Mouse (Mus musculus) ovary, postnatal 36 days (tissue): ENCODE measurements at regions not wholly inside any gene's neighbourhood (a gene's known extent, or its start where the extent isn't known, plus 50 kb on each side); places are given as distances from the start of the nearest gene placed in this dataset.

Experiments used
- DNase-seq: peaks from one replicate; pipeline ENCODE4 v3.0.0; 2022; ENCODE audit warnings: low spot score, mixed read lengths

DNA sequence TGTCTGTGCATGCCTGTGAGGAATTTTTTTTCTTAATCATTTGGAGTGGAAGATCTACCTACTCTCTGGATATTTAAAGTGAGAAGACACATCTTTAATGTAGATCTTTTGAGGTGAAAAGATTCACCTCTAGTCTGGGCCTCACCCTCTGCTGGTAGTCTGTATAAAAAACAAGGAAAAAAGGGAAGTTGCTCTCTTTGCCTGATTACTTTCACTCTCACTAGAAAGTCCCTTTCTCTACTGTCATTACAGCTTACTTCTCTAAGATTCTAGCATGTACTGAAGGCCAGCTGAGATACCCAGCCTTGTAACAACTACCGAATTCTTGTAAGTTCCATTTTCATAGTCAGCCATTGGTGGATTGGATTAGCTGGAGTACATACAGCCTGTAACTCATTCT, 3791.9 kb downstream of the 9330182O14Rik start:
- no peak for DNase-seq

DNA sequence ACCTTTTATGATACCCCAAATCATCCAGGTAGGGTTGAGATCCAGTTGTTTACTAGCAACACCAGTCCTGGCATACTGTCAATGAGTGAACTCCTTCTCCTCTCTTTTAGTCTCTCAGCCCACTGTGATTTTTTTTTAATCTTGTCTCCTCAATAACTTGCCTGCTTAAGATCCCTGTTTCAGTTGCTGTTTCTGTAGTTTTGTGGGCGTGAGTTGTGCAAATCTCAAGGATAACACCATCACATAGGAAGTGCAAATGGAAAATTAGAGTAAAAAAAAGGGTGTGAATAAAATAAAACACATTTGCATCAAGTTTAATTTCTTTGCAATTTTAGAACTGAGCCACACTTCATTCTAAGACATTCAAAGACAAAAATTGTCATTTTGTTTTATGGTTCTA, 3799.4 kb downstream of the 9330182O14Rik start:
- DNase-seq: no peak

DNA sequence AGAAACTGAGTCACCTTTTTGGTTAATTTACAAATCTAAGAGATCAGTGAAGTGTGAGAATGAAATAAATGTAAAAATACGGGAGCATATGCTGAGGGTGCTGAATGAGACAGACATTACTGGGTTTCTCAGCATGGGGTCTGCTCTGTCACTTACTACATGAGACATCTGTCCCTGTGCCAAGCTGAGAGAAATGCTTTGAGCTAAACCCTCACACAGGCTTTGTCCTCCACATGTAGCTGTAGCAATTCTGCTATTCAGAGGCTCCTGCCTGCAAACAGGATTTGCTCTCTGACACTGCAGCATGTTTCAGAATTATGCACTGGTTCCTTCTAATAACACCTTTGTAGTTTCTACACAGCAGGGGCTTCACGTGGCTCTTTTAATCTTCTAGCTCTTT, 3806.3 kb downstream of the 9330182O14Rik start:
- no peak for DNase-seq

DNA sequence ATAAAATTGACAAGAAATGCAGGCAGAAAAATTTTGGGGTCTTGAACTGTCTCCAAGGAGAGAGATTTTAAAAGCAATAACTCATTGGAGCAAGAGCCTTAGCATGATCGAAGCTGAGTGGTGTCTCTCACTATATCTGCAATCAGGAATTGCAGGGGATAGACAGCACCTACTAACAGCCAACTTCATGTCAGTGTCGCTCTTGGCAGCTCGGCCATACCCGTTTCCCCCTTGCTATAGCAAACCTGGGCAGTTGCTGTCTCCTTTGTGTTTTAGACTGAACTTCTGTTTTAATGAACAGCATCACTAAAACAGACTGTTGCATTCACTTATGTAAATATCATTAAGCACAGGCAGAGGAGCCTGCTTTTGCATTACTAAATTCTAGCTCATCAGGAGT, 3806.7 kb downstream of the 9330182O14Rik start:
- no peak for DNase-seq

DNA sequence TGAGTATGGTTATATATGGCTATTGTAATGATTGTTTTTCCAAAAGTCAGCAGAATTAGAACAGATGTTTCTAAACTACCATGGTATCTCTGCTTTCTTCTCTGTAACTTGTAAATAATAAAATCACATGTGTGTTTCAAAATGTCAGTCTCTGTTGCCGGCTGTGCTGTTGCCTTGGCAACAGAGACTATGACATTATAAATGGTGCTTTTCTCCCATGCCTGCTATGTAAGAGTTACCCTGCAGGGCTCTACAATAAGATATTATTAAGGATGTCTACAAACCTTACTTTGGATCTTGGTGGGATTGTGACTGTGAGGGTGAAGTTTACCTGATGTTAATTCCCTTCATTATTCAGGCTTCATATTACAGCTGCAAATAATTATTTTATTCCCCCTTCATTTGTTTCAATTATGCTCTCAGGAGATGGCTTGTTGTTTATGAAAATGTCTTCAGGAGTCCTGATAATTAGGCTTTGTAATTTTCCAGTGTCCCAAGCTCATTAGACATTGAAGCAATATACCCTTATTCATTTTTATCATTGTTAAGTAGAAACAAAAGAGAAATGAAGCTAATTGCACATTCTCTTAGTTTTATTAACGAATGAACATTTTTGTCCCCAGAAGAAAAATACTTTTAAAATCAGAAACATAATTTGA, 3808.0 kb downstream of the 9330182O14Rik start:
- DNase-seq: no peak

DNA sequence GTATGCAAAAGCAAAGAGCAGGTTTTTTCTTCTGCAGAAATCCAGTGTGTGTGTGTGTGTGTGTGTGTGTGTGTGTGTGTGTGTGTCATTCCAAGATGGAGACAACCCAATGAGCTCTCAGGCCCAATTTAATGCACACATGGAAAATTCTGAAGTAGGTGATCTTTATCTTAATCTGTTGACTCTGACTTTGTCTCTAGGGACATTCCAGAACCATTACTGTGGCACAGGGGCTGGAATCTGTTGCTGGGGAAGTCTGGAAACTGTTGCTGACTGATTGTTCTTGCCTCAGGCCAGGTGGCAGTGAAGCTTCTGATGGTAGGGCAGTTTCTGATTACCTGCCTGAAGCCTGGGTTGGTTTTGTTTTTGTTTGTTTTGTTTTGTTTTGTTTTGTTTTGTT, 3850.8 kb downstream of the 9330182O14Rik start:
- DNase-seq: no peak

DNA sequence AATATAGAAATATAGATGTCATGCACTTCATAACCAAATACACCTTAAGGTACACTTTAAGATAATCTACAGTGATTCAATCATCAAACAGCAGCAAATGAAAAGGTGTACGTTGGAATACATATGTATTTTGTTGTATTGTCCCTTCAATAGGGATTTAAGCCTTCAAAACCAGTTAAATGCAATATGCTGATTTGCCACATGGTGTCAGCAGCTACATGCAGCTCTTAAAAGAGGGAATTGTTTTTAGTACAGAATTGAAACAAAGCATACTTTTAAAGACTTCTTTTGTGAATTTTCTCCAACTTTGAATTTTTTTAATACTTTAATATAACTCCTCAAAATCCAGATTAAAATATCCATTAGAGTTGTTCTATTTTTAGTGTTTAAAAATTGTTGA, 3857.1 kb downstream of the 9330182O14Rik start:
- no peak for DNase-seq

DNA sequence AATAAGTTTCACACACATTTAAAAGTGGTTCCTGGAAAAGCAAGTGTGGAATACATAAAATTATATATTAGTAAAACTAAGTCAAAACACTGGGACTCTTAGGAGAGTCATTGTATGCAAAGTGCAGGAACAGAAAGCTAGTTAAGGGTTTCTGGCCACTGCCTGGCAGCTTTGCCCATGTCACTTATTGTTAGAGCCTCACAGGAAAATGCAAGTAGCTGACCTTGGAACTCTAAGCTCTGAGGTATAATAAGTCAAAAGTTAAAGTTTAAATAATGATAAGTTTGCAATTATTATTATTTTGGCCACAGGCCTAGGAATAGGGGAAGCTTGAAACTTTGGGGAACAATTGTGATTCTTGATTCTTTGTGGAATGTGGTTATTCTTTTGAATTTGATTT, 3858.8 kb downstream of the 9330182O14Rik start:
- DNase-seq: no peak

DNA sequence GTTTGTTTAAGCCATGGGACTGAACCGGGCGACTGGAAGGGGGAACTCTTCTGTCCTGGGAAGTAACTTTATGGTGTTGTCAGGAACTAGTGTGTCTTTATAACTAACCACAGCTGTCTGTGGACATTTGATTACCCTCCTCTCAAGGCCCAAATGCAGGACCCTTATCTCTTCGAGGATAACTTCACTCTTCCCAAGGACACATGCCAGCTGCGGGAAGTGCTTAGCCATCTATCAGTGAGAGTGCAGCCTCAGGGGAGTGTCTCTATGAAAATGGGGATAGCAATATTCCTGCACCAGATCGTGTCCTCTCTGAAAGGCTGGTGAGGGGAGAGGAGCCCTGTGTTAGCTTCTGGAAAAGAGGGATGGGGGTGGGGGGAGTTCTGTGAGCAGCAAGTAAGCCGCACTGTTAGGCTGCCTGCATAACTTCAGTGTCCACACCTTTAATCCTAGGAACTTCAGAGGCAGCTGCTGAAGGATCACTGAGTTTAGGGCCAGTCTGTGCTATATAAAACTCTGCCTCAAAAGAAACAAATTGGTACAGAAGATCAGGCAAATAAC, 3892.4 kb downstream of the 9330182O14Rik start:
- DNase-seq: peak; percentile 14

DNA sequence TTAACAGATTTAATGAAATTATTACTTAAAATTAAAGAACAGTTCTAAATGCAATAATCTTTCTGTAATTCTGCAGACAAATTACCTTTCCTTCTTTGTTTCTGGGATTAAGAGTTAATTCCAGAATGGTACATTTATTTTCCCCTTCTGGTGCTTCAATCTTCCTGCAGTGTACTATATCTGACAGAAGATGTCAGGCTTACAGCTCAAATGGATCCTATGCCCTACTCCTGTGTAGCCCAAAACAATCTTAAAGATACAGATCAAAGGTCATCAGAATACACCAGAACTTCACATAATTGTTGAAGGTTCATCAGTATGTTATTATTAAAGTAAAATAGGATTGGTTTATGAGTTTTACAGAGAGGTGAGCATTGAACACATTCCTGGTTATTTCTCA, 3901.7 kb downstream of the 9330182O14Rik start:
- DNase-seq: no peak

DNA sequence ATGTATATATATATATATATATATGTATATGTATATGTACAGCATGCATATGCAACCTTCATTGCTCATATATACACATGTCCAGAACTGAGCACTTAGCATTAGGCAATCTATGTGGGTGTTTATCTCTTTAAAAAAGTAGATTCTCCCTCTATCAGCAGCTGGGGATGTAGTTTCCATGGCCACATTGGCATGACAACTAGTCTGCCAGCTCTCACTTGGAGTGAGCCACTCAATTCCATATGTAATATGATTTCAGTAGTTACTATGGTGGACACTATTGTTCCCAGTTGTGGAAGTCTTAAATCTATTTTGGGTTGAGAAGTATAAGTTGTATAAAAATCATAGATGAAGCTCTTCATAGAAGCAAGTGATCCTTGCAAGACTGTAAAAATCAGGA, 3903.7 kb downstream of the 9330182O14Rik start:
- DNase-seq: no peak

DNA sequence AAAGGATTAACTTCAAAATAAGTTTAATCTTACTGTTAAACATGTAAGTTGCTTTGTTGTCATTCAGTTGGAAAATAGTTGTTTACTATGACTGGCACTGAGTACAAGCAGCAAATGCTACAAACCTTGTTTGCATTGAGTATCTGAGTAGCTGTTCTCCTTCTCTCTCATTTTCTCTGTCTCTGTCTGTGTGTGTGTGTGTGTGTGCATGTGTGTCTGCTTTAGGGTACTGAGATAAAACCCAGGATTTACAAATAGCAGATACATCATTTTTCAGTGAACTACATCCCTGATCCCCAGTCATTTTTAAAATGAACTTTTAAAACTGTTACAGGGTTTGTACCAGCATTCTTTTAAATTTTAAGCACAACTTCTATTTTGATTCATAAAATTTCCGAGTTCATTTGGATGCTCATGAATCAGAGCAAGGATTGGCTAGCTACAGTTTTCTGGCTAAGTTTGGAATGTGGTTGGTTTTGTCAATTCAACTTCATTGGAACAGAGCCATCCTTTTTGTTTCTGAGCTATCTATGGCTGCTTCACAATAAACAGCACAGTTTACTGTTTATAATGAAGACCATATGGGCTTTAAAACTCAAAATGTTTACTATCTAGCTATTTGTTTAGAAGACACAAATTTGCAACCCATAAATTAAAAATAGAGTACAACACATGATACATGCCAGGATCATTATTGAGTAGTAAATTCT, 3916.6 kb downstream of the 9330182O14Rik start:
- no peak for DNase-seq

DNA sequence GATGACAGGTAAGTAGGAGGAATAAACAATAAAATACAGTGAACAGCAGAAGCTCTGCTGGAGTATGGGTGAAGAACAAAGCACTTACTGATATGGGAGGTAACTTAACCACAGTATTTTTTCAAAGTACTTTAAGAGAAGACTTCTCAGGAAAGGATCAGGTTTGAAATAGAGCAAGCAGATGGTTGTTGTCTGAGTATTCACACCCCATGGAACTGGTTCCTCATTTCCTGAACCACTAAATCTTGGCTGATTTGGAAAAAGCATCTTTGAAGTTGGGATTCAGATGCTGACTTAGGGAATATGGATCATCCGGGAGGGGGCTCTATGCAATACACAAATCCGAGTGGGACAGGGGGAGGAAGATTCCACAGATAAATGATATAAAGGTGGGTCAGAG, 3930.7 kb downstream of the 9330182O14Rik start:
- no peak for DNase-seq

DNA sequence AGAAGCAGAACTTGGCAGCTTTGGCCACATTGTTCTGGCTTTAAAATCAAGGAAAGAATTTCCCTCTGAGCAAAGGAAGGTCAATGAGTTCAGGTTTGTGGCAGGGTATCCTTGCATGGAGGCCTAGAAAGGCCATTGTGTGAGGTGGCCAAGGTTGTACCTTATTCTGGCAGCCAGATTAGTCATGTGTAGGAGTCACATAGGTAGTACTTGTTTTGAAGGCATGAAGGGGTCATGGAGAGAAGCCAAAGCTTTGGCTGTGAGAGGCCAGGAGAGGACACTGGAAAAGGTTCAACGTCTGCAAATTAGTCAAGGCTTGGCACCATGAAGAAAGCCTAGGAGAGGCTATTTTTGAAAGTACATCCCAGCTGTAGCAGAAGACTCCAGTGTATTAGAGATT, 3949.5 kb downstream of the 9330182O14Rik start:
- DNase-seq: no peak

DNA sequence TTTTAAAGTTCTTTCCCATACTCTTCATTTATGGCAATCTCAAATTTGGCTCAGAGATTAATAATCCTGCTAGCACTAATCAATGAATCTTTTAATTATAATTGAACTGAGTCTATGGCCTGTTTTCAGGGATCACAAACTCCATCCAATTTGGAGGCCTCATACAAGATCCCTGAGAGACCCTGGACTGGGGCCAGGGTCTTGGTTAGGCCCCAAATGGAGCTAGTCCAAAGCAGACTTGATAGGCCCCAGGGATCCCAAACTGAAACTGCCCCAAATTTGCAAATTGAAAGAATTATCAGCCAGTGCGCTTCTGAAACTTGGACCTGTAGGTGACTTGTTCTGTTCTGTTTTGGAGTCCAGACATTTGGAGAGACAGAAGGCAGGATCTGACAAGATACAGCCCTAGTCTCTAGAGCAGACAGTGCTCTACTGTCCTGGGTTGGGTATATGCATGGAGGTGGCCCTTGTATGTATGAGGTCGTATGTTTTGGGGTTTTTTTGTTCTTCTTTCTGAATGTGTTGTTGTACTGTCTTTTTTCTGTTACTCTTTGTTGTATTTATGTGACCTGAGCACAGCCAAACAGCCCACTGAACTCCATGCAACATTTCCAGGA, 3978.3 kb downstream of the 9330182O14Rik start:
- DNase-seq: no peak

DNA sequence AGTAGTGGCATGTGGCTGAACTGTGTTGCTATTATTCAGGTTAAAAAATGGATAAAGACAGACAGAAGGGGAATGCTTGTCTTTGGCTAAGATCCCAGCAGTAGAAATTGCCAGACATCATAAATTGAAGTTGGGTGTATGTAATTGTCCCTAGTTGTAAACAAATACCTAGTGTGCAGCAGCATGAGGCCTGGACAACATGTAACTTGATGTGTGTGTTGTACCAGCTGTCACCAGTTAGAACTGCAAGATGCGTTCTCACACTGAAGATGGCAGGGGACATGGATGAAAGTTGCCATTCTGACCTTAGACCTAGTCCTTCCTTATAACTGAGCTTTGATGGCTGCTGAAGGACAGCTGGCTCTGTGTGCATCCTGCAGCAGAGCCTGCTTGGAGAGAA, 4000.0 kb downstream of the 9330182O14Rik start:
- DNase-seq: no peak
